Mouse (Mus musculus): ENCODE data around the gene Ntn5. TPM values are rescaled to one million over a fixed set of nuclear protein-coding genes. Genes with fewer than 3 reads are reported as not detected.

The Ntn5 gene
- not detected in 2 replicates for polyA plus RNA-seq (2012; rRNA removed)

DNA sequence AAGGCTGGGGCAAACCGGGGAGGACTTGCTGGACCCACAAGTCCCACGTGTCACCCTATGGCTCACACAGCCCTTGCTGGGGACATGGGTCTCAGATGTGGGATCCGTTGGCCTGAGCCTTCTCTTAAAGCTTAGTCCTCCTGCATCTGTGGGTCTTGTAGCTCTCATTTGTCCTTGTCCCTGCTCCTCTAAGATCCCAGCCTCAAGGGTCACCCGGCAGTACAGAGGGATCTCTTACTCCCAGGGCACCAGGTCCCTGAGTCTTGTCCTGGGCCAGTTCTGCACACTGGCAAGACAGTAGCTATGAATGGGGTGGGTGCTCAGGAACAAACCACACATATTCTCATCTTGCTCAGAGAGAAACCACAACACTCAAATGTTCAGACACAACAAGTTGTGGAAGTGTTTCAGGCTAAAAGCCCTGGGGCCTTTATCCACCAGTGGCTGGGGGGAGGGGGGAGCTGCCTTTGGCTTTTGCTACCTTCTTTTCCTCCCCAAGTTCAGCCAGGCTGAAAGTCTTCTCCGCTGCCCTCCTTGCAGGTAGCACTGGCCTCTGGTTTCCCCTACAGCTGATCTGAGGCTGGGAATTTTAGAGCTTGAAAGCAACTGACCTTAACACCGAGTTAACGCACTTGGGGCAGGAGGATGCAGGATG, at the start of gene Ntn5:
Ntn5 (plus strand) TSS at position 627 of the 655 bp plus-strand sequence.

DNA sequence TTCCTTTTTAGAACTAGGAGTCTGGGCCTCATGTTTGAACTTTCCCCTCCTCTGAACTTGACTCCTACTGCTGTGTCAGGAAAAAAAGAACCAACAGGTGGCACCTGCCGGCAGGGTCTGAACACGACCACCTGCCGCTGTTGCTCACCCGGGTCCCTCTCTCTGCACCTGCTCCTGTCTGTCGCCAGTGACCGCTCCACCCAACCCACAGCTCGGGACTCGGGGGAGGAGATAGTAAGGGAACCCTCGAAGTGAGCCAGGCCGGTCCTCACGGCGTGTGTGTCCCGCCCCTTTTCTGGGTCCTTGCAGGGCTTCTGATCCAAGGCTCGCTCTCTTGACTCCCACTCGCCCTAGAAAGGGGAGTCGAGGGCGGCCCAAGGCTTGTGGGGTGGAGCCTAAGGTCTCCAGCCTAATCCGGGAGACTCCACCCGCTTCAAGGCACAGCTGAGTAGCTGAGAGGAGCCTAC, 44.2 kb upstream of the Ntn5 start, which contains the start of gene Mamstr:
Mamstr (plus strand) TSS at position 417 of the 467 bp plus-strand sequence.

DNA sequence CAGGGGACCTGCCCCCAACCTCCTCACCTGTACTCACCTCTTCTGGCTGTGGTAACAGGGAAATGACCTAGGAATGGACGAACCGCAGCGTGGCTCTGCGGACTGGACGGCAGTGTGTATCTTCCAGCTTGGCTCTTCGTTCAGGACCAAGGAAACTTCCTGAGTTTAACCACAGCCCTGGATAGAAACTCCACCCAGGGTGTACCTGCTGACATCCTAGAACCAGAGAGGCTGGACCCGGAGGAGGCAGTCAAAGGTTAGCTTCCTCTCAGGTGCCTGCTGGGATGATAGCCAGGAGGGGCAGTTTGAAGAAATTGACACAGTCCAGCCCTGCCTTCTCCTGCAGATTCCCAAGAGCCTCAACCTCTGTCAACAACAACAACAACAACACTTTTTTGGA, 17.7 kb upstream of the Ntn5 start, which contains the start of gene Fut2:
Fut2 (minus strand) TSS at position 234 of the 400 bp plus-strand sequence.

DNA sequence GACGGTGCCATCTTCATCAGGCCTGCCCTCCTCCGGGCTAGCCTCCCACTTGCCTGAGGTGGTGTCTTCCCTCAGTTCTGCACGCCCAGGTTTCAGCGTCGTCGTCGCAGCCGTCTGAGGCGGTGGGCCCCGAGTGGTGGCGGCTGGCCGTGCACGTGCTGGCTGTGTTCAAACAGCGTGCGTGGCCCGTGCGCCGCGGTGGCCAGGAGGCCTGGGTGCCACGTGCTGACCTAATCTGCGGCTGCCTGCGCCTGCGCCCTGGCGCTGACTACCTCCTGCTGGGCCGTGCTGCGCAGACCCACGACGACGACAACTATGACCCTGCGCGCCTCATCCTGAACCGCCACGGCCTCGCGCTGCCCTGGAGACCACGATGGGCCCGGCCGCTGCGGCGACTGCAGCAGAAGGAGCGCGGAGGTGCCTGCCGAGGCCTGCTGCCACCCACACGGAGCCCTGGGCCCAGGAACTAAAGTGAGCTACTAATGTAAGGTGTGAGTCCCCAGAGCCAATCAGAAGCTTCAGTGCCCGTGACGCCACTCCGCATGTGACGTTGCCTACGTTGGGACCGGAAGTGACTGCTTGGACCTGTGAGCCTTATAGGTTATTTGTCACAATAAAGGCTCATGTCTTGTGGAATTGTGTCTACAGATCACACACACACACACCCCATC, 10.2 kb downstream of the Ntn5 start, which contains the start of gene Sec1:
Sec1 (minus strand) TSS at position 482 of the 671 bp plus-strand sequence.

DNA sequence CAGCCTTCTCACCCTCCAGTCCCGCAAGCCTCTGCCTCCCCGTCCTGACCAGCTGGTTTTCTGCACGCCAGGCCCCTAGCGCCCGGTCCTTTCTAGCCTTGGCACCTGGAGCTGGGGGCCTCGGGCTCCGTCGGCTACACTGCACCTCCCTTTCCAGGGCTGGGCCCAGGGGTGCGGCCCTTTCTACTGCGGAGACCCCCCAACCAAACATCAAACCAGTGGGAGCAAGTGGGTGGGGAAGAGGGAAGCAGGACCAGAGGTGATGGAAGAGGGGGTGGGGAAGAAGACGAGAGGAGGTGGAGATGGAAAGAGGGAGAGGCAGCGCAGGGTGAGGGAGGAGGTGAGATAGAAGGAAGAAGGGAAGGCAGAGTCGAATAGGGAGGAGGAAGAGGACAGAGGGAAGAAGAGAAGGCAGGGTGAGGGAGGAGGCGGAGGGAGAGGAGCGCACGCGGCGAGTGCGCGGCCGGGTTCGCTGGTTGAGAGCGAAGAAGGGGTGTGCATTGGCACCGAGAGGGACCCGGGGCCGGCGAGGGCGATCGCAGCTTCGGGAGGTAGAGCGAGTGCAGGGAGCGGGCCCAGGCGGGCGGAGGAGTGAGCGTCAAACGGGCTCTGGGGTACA, 15.8 kb downstream of the Ntn5 start, which contains the start of gene Car11:
Car11 (plus strand) TSS at position 321 of the 619 bp plus-strand sequence.

DNA sequence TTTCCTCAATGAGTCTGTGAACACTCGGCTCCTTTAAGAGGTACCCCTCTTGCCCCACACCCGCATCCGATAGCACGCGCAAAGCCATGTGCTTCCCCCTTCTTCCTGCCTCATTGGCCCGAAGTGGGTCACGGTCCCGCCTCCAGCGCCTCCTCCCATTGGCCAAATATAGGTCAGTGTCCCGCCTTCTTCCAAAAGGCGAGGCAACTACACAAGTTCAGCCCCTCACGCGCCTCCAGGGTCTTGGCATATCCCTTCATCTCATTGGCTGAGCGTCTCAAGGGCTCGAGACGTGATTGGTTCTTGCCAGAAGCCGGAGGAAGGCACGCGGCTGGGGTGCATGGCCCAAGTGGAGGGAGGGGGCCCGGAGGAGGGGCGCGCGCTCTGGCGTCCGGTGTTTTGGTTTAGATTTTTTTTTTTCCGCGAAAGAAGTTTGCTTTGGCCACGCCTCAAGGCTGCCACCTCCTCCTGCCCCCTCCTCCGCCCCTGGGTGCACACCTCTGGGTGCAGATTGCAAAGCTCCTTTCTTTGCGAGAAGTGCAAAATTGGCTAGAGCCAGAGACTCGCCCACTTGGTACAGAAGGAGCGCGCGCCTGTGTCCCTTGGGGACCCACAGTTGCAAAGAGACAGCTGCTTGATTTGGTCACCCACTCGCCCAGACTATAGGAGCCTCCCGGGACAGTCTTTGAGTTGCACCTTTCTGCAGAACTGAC, 21.1 kb downstream of the Ntn5 start, which contains the start of gene Dbp:
Dbp (plus strand) TSS at position 359 of the 713 bp plus-strand sequence.

DNA sequence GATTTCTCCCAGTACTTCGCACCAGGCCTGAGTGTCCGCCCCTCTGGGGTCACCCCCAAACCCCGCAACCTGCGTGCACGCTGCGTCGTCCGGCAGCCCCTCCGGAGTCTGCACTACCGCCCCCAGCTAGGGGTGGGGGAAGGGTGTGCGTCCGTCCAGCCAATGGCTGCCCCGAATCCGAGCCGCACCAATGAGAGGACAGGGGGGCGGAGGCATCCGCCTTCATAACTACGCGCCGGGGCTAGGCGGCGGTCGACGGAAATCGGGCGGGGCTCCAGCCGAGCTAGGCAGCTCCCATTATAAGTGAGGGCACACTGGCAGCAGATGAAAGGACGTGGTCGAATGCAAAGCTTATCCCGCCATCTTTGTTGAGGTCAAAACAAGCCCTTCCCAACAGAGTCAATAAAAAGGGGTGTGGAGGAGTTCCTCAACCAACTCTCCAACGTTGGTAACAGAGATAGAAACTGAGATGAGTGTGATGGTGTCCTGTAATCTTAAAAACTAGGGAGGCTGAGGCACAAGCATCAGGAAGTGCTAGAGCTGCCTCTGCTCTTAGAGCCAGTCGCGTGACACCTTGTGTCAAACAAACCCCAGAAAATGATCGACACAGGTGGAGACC, 31.4 kb downstream of the Ntn5 start, which contains the start of gene Rpl18:
Rpl18 (plus strand) TSS at position 368 of the 619 bp plus-strand sequence.

DNA sequence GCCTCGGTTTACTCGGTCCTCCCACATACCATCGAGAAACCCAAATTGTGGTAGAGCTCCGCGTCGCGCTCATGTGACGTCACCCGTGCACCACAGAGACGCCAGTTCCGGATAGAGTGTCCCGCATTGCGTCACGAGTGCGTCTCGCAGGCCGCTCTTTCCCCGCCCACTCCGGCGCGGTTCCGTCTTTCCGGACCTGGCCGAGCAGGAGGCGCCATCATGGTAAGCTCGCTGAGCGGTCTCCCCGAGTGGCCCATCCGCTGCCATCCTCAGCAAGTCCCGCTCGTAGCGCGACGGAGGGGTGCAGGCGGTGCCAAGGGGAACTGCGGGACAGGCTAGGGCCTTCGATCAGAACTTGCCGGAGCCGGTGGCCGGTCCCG, 34.1 kb downstream of the Ntn5 start, which contains the start of gene Sphk2:
Sphk2 (minus strand) TSS at position 85 of the 380 bp plus-strand sequence.

DNA sequence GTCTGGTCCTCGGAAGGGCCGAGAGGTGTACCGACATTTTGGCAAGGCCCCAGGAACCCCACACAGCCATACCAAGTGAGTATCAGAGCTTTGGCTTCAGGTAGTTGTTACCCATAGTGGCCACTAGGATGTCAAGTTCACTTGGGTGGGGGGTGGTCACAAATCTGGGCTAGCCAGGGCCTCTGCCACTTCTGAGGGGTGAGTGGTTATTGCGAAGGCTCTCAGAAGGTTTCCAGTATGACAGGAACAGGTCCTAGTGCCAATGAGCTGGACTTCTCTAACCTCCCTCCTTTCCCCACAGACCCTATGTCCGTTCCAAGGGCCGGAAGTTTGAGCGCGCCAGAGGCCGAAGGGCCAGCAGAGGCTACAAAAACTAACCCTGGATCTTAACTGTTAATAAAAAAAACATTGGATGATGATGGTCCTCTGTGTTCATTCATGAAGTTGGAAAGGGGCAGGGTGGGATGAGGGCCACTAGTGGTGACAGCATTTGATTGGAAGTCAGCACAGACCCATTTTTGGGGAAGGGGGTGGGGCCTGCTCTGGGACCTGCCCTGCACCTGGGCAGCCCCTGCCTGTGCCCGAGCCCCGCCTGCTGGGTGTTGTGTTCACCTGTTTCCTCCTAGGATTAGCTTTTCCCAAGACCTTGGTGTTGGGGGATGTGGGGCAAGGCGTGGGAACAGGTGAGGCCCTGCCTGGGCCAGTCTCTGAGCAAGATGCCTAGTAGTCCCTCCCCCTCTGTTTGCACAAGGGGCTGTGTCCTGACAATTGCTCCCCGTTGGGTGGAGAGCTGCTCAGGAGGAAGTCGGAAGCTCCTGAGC, 36.8 kb downstream of the Ntn5 start, which contains the start of gene Fam83e:
Fam83e (plus strand) TSS at position 800 of the 821 bp plus-strand sequence.

DNA sequence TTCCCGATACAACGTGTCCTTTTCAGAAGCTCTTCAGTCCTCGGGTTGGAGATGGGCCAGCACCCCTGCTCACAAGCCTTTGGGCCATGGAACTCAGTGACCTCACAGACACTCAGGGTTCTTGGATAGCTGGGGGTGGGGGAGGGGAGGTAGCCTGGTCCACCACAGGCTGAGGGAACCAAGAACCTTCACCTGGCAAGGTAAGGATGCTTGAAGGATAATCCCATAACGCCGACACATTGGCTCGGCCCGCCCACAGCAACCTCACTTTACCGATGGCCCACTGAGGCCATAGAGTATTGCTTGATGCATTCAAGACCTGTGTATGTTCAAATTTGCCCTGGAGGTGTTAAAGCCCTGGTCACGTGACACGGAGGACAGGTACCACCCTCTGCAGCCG, 41.9 kb downstream of the Ntn5 start, which contains the start of gene Spaca4:
Spaca4 (minus strand) TSS at position 101 of the 400 bp plus-strand sequence.

Other genes starting within 250 kb of the Ntn5 start
- gene Gys1, start 249.2 kb upstream of the Ntn5 start, polyA plus RNA-seq (2012; rRNA removed), result 2.8 and 2.9 TPM in 2 replicates
- 66.7 and 69.1 TPM in 2 replicates for gene Ruvbl2, start 245.9 kb upstream of the Ntn5 start, polyA plus RNA-seq (2012; rRNA removed)
- gene Ftl1, start 224.1 kb upstream of the Ntn5 start, polyA plus RNA-seq (2012; rRNA removed), result 1,332 and 1,795 TPM in 2 replicates
- gene Bax, start 217.1 kb upstream of the Ntn5 start, polyA plus RNA-seq (2012; rRNA removed), result 52.2 and 58.7 TPM in 2 replicates
- 0.18 and 0.29 TPM in 2 replicates for gene Tulp2, start 202.1 kb upstream of the Ntn5 start, polyA plus RNA-seq (2012; rRNA removed)
- gene Gm45808, start 197.2 kb upstream of the Ntn5 start, polyA plus RNA-seq (2012; rRNA removed), result 0.06 TPM in 1 of 2 replicates, not detected in the other
- gene Dhdh, start 195.2 kb upstream of the Ntn5 start, polyA plus RNA-seq (2012; rRNA removed), result 2.0 and 2.2 TPM in 2 replicates
- gene Nucb1, start 173.6 kb upstream of the Ntn5 start, polyA plus RNA-seq (2012; rRNA removed), result 55.1 and 58.3 TPM in 2 replicates
- 112 and 129 TPM in 2 replicates for gene Ppp1r15a, start 157.8 kb upstream of the Ntn5 start, polyA plus RNA-seq (2012; rRNA removed)
- gene Plekha4, start 157.7 kb upstream of the Ntn5 start, polyA plus RNA-seq (2012; rRNA removed), result 0.75 and 0.86 TPM in 2 replicates
- 1.1 and 1.7 TPM in 2 replicates for gene Hsd17b14, start 129.1 kb upstream of the Ntn5 start, polyA plus RNA-seq (2012; rRNA removed)
- 35.6 and 40.6 TPM in 2 replicates for gene Bcat2, start 113.9 kb upstream of the Ntn5 start, polyA plus RNA-seq (2012; rRNA removed)
- gene Fgf21, start 68.5 kb upstream of the Ntn5 start, polyA plus RNA-seq (2012; rRNA removed), result not detected in 2 replicates
- 0.01 TPM in 1 of 2 replicates, not detected in the other for gene Fut1, start 66.7 kb upstream of the Ntn5 start, polyA plus RNA-seq (2012; rRNA removed)
- 0.09 and 0.10 TPM in 2 replicates for gene Izumo1, start 62.2 kb upstream of the Ntn5 start, polyA plus RNA-seq (2012; rRNA removed)
- gene Rasip1, start 56.5 kb upstream of the Ntn5 start, polyA plus RNA-seq (2012; rRNA removed), result 2.0 and 2.2 TPM in 2 replicates
- gene Mamstr, start 44.0 kb upstream of the Ntn5 start, polyA plus RNA-seq (2012; rRNA removed), result 0.37 and 0.43 TPM in 2 replicates
- not detected in 2 replicates for gene Fut2, start 17.6 kb upstream of the Ntn5 start, polyA plus RNA-seq (2012; rRNA removed)
- gene Sec1, start 10.4 kb downstream of the Ntn5 start, polyA plus RNA-seq (2012; rRNA removed), result 0.02 TPM in 1 of 2 replicates, not detected in the other
- gene Car11, start 15.8 kb downstream of the Ntn5 start, polyA plus RNA-seq (2012; rRNA removed), result 0.14 and 0.37 TPM in 2 replicates
- gene Dbp, start 21.1 kb downstream of the Ntn5 start, polyA plus RNA-seq (2012; rRNA removed), result 0.67 TPM in 2 replicates
- 524 and 540 TPM in 2 replicates for gene Rpl18, start 31.4 kb downstream of the Ntn5 start, polyA plus RNA-seq (2012; rRNA removed)
- 6.3 and 7.1 TPM in 2 replicates for gene Sphk2, start 34.0 kb downstream of the Ntn5 start, polyA plus RNA-seq (2012; rRNA removed)
- 0.21 and 0.32 TPM in 2 replicates for gene Fam83e, start 37.2 kb downstream of the Ntn5 start, polyA plus RNA-seq (2012; rRNA removed)
- gene Spaca4, start 41.8 kb downstream of the Ntn5 start, polyA plus RNA-seq (2012; rRNA removed), result not detected in 2 replicates
- 0.13 and 0.24 TPM in 2 replicates for gene Lmtk3, start 99.7 kb downstream of the Ntn5 start, polyA plus RNA-seq (2012; rRNA removed)
- 0.22 and 0.28 TPM in 2 replicates for gene Sult2b1, start 100.6 kb downstream of the Ntn5 start, polyA plus RNA-seq (2012; rRNA removed)
- gene Cyth2, start 130.6 kb downstream of the Ntn5 start, polyA plus RNA-seq (2012; rRNA removed), result 19.2 and 19.7 TPM in 2 replicates
- 0.08 TPM in 2 replicates for gene Kcnj14, start 140.8 kb downstream of the Ntn5 start, polyA plus RNA-seq (2012; rRNA removed)
- 11.5 and 14.3 TPM in 2 replicates for gene Grwd1, start 146.9 kb downstream of the Ntn5 start, polyA plus RNA-seq (2012; rRNA removed)
- 52.6 and 59.3 TPM in 2 replicates for gene Kdelr1, start 188.8 kb downstream of the Ntn5 start, polyA plus RNA-seq (2012; rRNA removed)
- 0.09 TPM in 2 replicates for gene Grin2d, start 194.4 kb downstream of the Ntn5 start, polyA plus RNA-seq (2012; rRNA removed)
- gene Syngr4, start 212.7 kb downstream of the Ntn5 start, polyA plus RNA-seq (2012; rRNA removed), result 0.64 and 0.83 TPM in 2 replicates
- 7.8 and 8.8 TPM in 2 replicates for gene Tmem143, start 212.9 kb downstream of the Ntn5 start, polyA plus RNA-seq (2012; rRNA removed)
- gene Emp3, start 237.4 kb downstream of the Ntn5 start, polyA plus RNA-seq (2012; rRNA removed), result 22.4 and 25.3 TPM in 2 replicates
- 1.0 and 1.1 TPM in 2 replicates for gene Ccdc114, start 240.1 kb downstream of the Ntn5 start, polyA plus RNA-seq (2012; rRNA removed)

Data from liver, embryonic 14 days (tissue).